Comparison of ENCODE assay signal across 8 mouse cellular contexts in genomic region chr13:113224105-113224504, GRCm38 (mm10). TPM values are rescaled to one million over a fixed set of nuclear protein-coding genes. Genes with fewer than 3 reads are reported as not detected.
DNase-seq lines count a peak whose midpoint lies in the region; ATAC-seq and TF ChIP-seq lines count a peak whose summit lies in the region.
"Had no signal": no experiment of that assay in that cellular context is flagged by ENCODE, and none has a peak within 500 bp of the region (broad histone marks: within the 10 kb centered on the region; RNA-seq: fewer than 3 reads in every experiment).

No protein-coding gene starts in this region.

- POLR2A ChIA-PET in Patski (lab: Charles Lee), result no interaction called here

- H3K9ac ChIP-seq in heart, adult 2 months (ENCODE audit: low read depth, low read length), result no peak overlapping the region
- H3K9ac ChIP-seq: liver, embryonic 13.5 days had no signal

- DNase-seq in Patski (ENCODE audit: low read depth, low spot score), result peak; percentile 73
- DNase-seq in adrenal gland, postnatal 10 days, result peak; percentile 76
- peak; percentile 58 to 70 for DNase-seq in heart, adult 2 months
- peak; percentile 84 for DNase-seq in kidney, adult 9 months
- DNase-seq in lung, adult 18-20 months, result peak; percentile 30 to 69
- peak; percentile 52 to 70 for DNase-seq in right cerebral cortex, adult 2 months (ENCODE audit: low spot score in 2 of 2)
- DNase-seq in thymus, postnatal 25 days, result no peak
- DNase-seq: liver, embryonic 13.5 days had no signal

- TF ChIP-seq CTCF in Patski (IDR thresholded peaks at IDR 0.05), result no peak
- no peak for TF ChIP-seq CTCF in heart, adult 2 months (IDR thresholded peaks at IDR 0.05)

- WGBS in heart, adult 2 months, result 7% methylated on average over 2 of the region's 2 CpGs

- H3K4me3 ChIP-seq in heart, adult 2 months, result peak overlapping the region; percentile 51
- H3K4me3 ChIP-seq: liver, embryonic 13.5 days had no signal

- TF ChIP-seq POLR2A in heart, adult 2 months (IDR thresholded peaks at IDR 0.05; ENCODE audit: insufficient read depth, low read depth, low read length), result no peak; the same call in 1 of the 2 replicates

- intact Hi-C loops in heart, adult 2 months (cut with DNase I), result loop anchor here (5.0 kb wide), 1 partner anchor 393 kb away; the partner anchor contains the start of gene Snx18

- H3K36me3 ChIP-seq in heart, adult 2 months (ENCODE audit: control insufficient read depth, insufficient read depth, low read length), result no peaks in the 10 kb centered on the region; the same call in 1 of the 2 replicates
- H3K36me3 ChIP-seq: liver, embryonic 13.5 days had no signal

- CTCF ChIA-PET in Patski (lab: Charles Lee), result no interaction called here

- H3K27ac ChIP-seq in heart, adult 2 months, result peak overlapping the region; percentile 81
- H3K27ac ChIP-seq: liver, embryonic 13.5 days had no signal

- H3K4me1 ChIP-seq in heart, adult 2 months (ENCODE audit: control insufficient read depth, insufficient read depth, low read length), result peaks cover 7% of the 10 kb centered on the region
- H3K4me1 ChIP-seq: liver, embryonic 13.5 days had no signal

- peak; percentile 31 for ATAC-seq in Patski

- TF ChIP-seq EP300 in heart, adult 2 months (IDR thresholded peaks at IDR 0.05; ENCODE audit: insufficient read depth, low read depth, low read length), result no peak

- H3K79me2 ChIP-seq in heart, adult 2 months (replicated peaks; ENCODE audit: control insufficient read depth, insufficient read depth, low read length), result no peaks in the 10 kb centered on the region

- in situ Hi-C loops in Patski (cut with MboI; ENCODE audit: low pct_unique_long_range_greater_than_20kb), result no loop called here

- H3K27me3 ChIP-seq in Patski, result no peaks in the 10 kb centered on the region
- no peaks in the 10 kb centered on the region for H3K27me3 ChIP-seq in heart, adult 2 months (ENCODE audit: control insufficient read depth, insufficient read depth, low read length)
- H3K27me3 ChIP-seq: liver, embryonic 13.5 days had no signal

RNA-seq across cellular contexts. Expression of gene Gzmk, which starts 1.6 kb away (rescaled TPM):
- polyA plus RNA-seq in Patski (2021), result not detected
- total RNA-seq in adrenal gland, postnatal 10 days (2021), result not detected
- not detected for total RNA-seq in heart, adult 2 months (2021)
- polyA plus RNA-seq in heart, adult 2 months (2012; rRNA removed), result not detected in 2 replicates
- polyA plus RNA-seq: liver, embryonic 13.5 days had no signal

RNA-seq across cellular contexts. Expression of gene Esm1, which starts 14.6 kb away (rescaled TPM):
- not detected for polyA plus RNA-seq in Patski (2021)
- 1 to 10 TPM; 5.6 to 6.3 TPM for total RNA-seq in adrenal gland, postnatal 10 days (2021)
- under 1 TPM; 0.34 to 0.94 TPM for total RNA-seq in heart, adult 2 months (2021)
- 0.53 and 1.4 TPM in 2 replicates for polyA plus RNA-seq in heart, adult 2 months (2012; rRNA removed)
